Mouse (Mus musculus): ENCODE measurements around the gene Gm42957. TPM values are rescaled to one million over a fixed set of nuclear protein-coding genes. Genes with fewer than 3 reads are reported as not detected.

The Gm42957 gene
- 0.01 TPM for polyA plus RNA-seq (2012; fragmentation: generic; extraction: Trizol)
- long read RNA-seq, experiment 1 = 0 reads
- long read RNA-seq, experiment 2 = 0 reads

DNA sequence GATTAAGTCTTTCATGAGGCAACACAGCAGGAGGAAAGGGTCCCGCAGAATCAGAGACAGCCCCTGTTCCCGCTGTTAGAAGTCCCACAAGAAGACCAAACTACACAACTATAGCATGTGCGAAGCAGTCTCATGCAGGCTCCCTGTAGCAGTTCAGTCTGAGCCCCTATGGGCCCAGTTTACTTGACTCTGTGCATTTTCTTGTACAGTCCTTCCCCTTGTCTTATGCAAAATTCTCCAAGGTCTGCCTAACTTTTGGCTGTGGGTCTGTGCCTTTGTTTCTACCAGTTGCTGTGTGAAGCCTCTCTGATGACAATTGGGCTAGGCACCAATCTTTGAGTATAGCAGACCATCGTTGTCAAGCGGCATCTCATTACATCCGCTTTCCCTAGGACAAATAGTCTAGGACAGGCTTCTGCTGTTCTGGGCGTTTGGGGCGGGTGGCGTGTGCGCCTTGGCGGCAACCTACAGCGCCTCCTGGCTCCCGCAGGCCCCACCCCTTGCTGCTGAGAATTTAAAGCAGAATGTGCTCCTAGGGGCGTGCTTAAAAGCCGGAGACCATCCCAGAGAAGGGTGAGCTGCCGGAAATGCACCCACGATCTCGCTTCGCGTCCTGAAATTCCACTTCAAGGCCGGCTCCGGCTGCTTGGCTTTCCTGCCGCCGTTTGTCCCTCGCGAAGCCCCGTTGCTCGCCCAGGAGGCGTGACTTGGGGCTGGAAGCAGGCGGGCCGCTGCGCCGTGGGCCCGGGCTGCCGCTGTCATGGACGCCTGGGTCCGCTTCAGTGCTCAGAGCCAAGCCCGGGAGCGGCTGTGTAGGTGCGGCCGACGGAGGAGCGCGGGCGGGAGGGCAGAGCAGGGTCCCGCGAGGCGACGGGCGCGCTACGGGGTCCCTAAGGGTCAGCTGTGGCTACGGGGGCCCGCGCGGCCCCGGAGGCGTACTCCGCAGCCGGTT, at the start of gene Gm42957, which contains the start of gene Pex11b:
Gene Gm42957, plus strand, starts transcription at position 547 of the 952 bp plus-strand sequence.
Gene Pex11b, plus strand, starts transcription at position 449 of the 952 bp plus-strand sequence.
- Histone ChIP-seq H3K79me2 (ENCODE audit: control insufficient read depth, insufficient read depth) (peaks cover 43% of the 10 kb centered on the region), H3K27me3 (ENCODE audit: control insufficient read depth, insufficient read depth, insufficient read length) (no peaks in the 10 kb centered on the region), H3K36me3 (ENCODE audit: control insufficient read depth, insufficient read depth) (peaks cover 47% of the 10 kb centered on the region), H3K4me3 (ENCODE audit: insufficient read depth, poor library complexity, severe bottlenecking) (peak within 1 kb of the TSS; percentile 68), H3K79me3 (ENCODE audit: low read depth) (peaks cover 30% of the 10 kb centered on the region), H3ac (ENCODE audit: control insufficient read depth, insufficient read length, low read depth) (peak within 1 kb of the TSS; percentile 84)
- TF ChIP-seq MAX (IDR thresholded peaks at IDR 0.05) (peak; percentile 62), USF1 (IDR thresholded peaks at IDR 0.05; ENCODE audit: low read depth) (no peak)

DNA sequence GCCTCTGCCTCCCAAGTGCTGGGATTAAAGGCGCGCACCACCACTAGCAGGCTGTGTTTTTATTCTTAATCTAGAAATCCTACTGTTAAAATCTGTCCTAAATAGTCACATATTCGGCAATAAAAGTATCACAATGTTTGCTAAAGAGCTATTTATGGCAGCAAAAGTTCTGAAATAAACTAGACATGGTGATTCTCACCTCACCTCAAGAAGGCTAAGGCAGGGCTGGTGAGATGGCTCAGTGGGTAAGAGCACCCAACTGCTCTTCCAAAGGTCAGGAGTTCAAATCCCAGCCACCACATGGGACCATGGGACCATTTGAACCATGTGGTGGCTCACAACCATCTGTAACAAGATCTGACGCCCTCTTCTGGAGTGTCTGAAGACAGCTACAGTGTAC, 44.6 kb upstream of the Gm42957 start:
- H3K4me3 ChIP-seq (ENCODE audit: insufficient read depth, poor library complexity, severe bottlenecking) = no peak overlapping the region
- no peaks in the 10 kb centered on the region for H3K36me3 ChIP-seq (ENCODE audit: control insufficient read depth, insufficient read depth)
- H3ac ChIP-seq (ENCODE audit: control insufficient read depth, insufficient read length, low read depth) = no peak overlapping the region
- H3K79me2 ChIP-seq (ENCODE audit: control insufficient read depth, insufficient read depth) = no peaks in the 10 kb centered on the region
- TF ChIP-seq CEBPB (IDR thresholded peaks at IDR 0.05; ENCODE audit: low read depth) = no peak
- TF ChIP-seq CTCF (IDR thresholded peaks at IDR 0.05; ENCODE audit: control insufficient read depth, insufficient read depth, insufficient read length) = no peak
- no peak for TF ChIP-seq MYOG (IDR thresholded peaks at IDR 0.05; ENCODE audit: control insufficient read depth, extremely low read depth, insufficient read length)
- no peak for TF ChIP-seq FOSL1 (IDR thresholded peaks at IDR 0.05; ENCODE audit: insufficient read depth, low read length, poor library complexity, severe bottlenecking)
- TF ChIP-seq MYOD1 (IDR thresholded peaks at IDR 0.05; ENCODE audit: control insufficient read depth, insufficient read length, low read depth) = no peak
- TF ChIP-seq USF1 (IDR thresholded peaks at IDR 0.05; ENCODE audit: low read depth) = no peak
- TF ChIP-seq MAX (IDR thresholded peaks at IDR 0.05) = no peak
- H3K79me3 ChIP-seq (ENCODE audit: low read depth) = no peaks in the 10 kb centered on the region
- H3K27me3 ChIP-seq (ENCODE audit: control insufficient read depth, insufficient read depth, insufficient read length) = no peaks in the 10 kb centered on the region

DNA sequence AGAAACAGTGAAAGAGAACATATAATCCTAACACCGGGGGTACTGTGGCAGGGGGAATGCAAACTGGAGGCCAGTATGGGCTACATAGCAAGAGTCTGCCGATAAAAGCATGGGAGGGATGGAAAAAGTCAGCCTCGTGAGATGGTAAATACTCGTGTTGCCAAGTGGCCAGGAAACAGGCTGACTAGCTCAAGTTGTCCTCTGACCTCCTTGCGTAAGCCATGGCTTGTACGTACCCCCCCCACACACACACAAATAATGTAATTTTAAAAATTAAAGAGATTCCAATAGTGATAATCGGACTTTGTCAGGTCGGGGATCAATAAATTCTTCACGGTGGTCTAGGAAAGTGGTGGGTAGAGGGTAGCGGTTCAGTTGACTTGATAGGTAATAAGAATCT, 41.9 kb upstream of the Gm42957 start:
- Histone ChIP-seq H3K36me3 (ENCODE audit: control insufficient read depth, insufficient read depth) (no peaks in the 10 kb centered on the region), H3K79me3 (ENCODE audit: low read depth) (no peaks in the 10 kb centered on the region), H3K4me3 (ENCODE audit: insufficient read depth, poor library complexity, severe bottlenecking) (peak overlapping the region; percentile 56), H3K27me3 (ENCODE audit: control insufficient read depth, insufficient read depth, insufficient read length) (no peaks in the 10 kb centered on the region), H3K79me2 (ENCODE audit: control insufficient read depth, insufficient read depth) (no peaks in the 10 kb centered on the region), H3ac (ENCODE audit: control insufficient read depth, insufficient read length, low read depth) (peak overlapping the region; percentile 52)
- no peak for TF ChIP-seq USF1 (IDR thresholded peaks at IDR 0.05; ENCODE audit: low read depth)
- no peak for TF ChIP-seq MAX (IDR thresholded peaks at IDR 0.05)
- no peak for TF ChIP-seq CEBPB (IDR thresholded peaks at IDR 0.05; ENCODE audit: low read depth)
- no peak for TF ChIP-seq CTCF (IDR thresholded peaks at IDR 0.05; ENCODE audit: control insufficient read depth, insufficient read depth, insufficient read length)
- no peak for TF ChIP-seq MYOG (IDR thresholded peaks at IDR 0.05; ENCODE audit: control insufficient read depth, extremely low read depth, insufficient read length)
- no peak for TF ChIP-seq FOSL1 (IDR thresholded peaks at IDR 0.05; ENCODE audit: insufficient read depth, low read length, poor library complexity, severe bottlenecking)

DNA sequence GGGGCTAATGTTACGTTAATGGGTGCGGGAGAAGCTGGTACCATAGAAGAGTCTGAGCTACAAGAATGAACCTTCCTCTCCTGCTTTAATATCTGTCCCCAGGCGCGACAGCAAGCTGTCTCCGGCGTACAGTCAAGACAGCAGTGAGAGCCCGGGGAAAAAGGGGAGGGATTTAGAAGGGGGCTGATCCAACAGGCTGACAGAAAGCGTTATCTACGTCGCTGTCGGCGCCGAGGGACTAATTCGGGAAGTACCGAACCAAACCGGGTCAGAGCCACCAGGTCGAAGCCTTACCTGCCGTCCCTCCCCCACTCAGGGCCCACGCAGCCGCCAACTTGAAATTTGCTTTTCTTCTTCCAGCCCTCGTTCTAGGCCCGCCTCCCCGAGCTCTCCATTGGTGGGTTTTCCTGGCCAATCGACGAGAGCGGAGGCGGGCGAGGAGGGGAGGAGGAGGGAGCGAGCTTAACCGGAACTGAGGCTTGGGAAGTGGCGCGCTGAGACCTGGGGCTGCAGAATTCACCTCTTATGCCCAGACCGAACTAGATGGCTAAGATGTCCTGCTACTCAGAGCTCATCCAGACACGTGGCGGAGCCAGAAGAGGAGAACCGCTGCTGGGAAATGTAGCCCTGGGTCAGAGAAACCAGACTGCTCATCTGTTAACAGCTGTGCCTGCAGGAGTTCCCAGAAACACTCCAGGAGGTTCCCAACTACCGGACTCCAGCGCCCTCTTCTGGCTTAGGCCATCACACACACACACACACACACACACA, 41.3 kb upstream of the Gm42957 start, which contains the start of gene Polr3gl:
Gene Polr3gl, minus strand, starts transcription at position 392 of the 771 bp plus-strand sequence.
- no peaks in the 10 kb centered on the region for H3K36me3 ChIP-seq (ENCODE audit: control insufficient read depth, insufficient read depth)
- H3K79me2 ChIP-seq (ENCODE audit: control insufficient read depth, insufficient read depth) = no peaks in the 10 kb centered on the region
- no peaks in the 10 kb centered on the region for H3K79me3 ChIP-seq (ENCODE audit: low read depth)
- TF ChIP-seq MYOG (IDR thresholded peaks at IDR 0.05; ENCODE audit: control insufficient read depth, extremely low read depth, insufficient read length) = no peak
- TF ChIP-seq CTCF (IDR thresholded peaks at IDR 0.05; ENCODE audit: control insufficient read depth, insufficient read depth, insufficient read length) = peak; percentile 2
- H3K27me3 ChIP-seq (ENCODE audit: control insufficient read depth, insufficient read depth, insufficient read length) = no peaks in the 10 kb centered on the region
- peak within 1 kb of the TSS; percentile 52 for H3ac ChIP-seq (ENCODE audit: control insufficient read depth, insufficient read length, low read depth)
- H3K4me3 ChIP-seq (ENCODE audit: insufficient read depth, poor library complexity, severe bottlenecking) = peak within 1 kb of the TSS; percentile 56

DNA sequence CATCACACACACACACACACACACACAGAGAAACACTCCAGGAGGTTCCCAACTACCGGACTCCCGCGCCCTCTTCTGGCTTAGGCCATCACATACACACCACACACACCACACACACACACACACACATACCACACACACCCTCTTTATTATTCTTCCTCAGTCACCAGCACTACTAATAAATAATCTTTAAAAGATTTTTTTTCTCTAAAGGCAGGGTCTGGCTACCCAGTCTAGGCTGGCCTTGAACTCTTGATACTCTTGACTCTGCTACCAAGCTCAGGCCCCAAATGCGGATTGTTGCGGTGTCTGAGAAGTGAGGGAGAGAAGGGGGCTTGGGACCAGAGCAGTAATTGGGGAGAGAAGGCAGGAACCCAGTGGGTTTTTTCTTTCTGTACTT, 40.4 kb upstream of the Gm42957 start:
- Histone ChIP-seq H3K79me2 (ENCODE audit: control insufficient read depth, insufficient read depth) (no peaks in the 10 kb centered on the region), H3ac (ENCODE audit: control insufficient read depth, insufficient read length, low read depth) (no peak overlapping the region), H3K36me3 (ENCODE audit: control insufficient read depth, insufficient read depth) (no peaks in the 10 kb centered on the region), H3K27me3 (ENCODE audit: control insufficient read depth, insufficient read depth, insufficient read length) (no peaks in the 10 kb centered on the region), H3K4me3 (ENCODE audit: insufficient read depth, poor library complexity, severe bottlenecking) (no peak overlapping the region), H3K79me3 (ENCODE audit: low read depth) (no peaks in the 10 kb centered on the region)
- no peak for TF ChIP-seq MYOD1 (IDR thresholded peaks at IDR 0.05; ENCODE audit: control insufficient read depth, insufficient read length, low read depth)
- no peak for TF ChIP-seq MYOG (IDR thresholded peaks at IDR 0.05; ENCODE audit: control insufficient read depth, extremely low read depth, insufficient read length)
- TF ChIP-seq USF1 (IDR thresholded peaks at IDR 0.05; ENCODE audit: low read depth) = no peak
- no peak for TF ChIP-seq MAX (IDR thresholded peaks at IDR 0.05)
- TF ChIP-seq CTCF (IDR thresholded peaks at IDR 0.05; ENCODE audit: control insufficient read depth, insufficient read depth, insufficient read length) = no peak
- TF ChIP-seq FOSL1 (IDR thresholded peaks at IDR 0.05; ENCODE audit: insufficient read depth, low read length, poor library complexity, severe bottlenecking) = no peak
- TF ChIP-seq CEBPB (IDR thresholded peaks at IDR 0.05; ENCODE audit: low read depth) = no peak
